Mouse (Mus musculus): ENCODE data around the gene Hmgn1. TPM values are rescaled to one million over a fixed set of nuclear protein-coding genes. Genes with fewer than 3 reads are reported as not detected.

Gene Hmgn1
- polyA plus RNA-seq, 1 experiment from 2014 or later = 487 TPM

GRCm38 (mm10) chr16:96083179-96083646 lies 44.3 kb downstream of the Hmgn1 start:
- H3K9ac ChIP-seq (ENCODE audit: low read depth, low read length) = peak overlapping the region; percentile 97
- no peaks in the 10 kb centered on the region for H3K9me3 ChIP-seq (ENCODE audit: control insufficient read depth, low read length)
- peak overlapping the region; percentile 96 for H3K27ac ChIP-seq (ENCODE audit: low read length)
- peaks cover 12% of the 10 kb centered on the region for H3K36me3 ChIP-seq (ENCODE audit: control insufficient read depth, insufficient read depth, low read length)
- peak; percentile 62 for ATAC-seq
- H3K4me1 ChIP-seq (ENCODE audit: control insufficient read depth, insufficient read depth, low read length) = peaks cover 19% of the 10 kb centered on the region
- H3K4me3 ChIP-seq (ENCODE audit: low read length) = peak overlapping the region; percentile 95
- WGBS = 8% methylated on average over 20 of the region's 20 CpGs
- H3K4me2 ChIP-seq (ENCODE audit: low read depth, low read length) = peak overlapping the region; percentile 76
- no peaks in the 10 kb centered on the region for H3K27me3 ChIP-seq (replicated peaks; ENCODE audit: control insufficient read depth, insufficient read depth, low read length)

- peaks cover 12% of the 10 kb centered on the region for H3K36me3 ChIP-seq (ENCODE audit: control insufficient read depth, insufficient read depth, low read length)
- H3K4me1 ChIP-seq (ENCODE audit: control insufficient read depth, insufficient read depth, low read length) = peaks cover 19% of the 10 kb centered on the region
- H3K9me3 ChIP-seq (ENCODE audit: control insufficient read depth, low read length) = no peaks in the 10 kb centered on the region
- H3K4me3 ChIP-seq (ENCODE audit: low read length) = peak within 1 kb of the TSS; percentile 95
- peak; percentile 79 for ATAC-seq
- H3K9ac ChIP-seq (ENCODE audit: low read depth, low read length) = peak within 1 kb of the TSS; percentile 97
- peak within 1 kb of the TSS; percentile 98 for H3K27ac ChIP-seq (ENCODE audit: low read length)
- WGBS = under 1% methylated on average over 75 of the region's 107 CpGs
- H3K27me3 ChIP-seq (replicated peaks; ENCODE audit: control insufficient read depth, insufficient read depth, low read length) = no peaks in the 10 kb centered on the region
- H3K4me2 ChIP-seq (ENCODE audit: low read depth, low read length) = peak within 1 kb of the TSS; percentile 76
These were observed 45.0 kb downstream of the Hmgn1 start, which contains the start of gene Brwd1 for GRCm38 (mm10) chr16:96082301-96083178. Brwd1 (minus strand) TSS chr16:96082526.

- Histone ChIP-seq H3K4me2 (ENCODE audit: low read depth, low read length) (peak overlapping the region; percentile 76), H3K27ac (ENCODE audit: low read length) (peak overlapping the region; percentile 98), H3K27me3 (replicated peaks; ENCODE audit: control insufficient read depth, insufficient read depth, low read length) (no peaks in the 10 kb centered on the region), H3K4me1 (ENCODE audit: control insufficient read depth, insufficient read depth, low read length) (peaks cover 19% of the 10 kb centered on the region), H3K36me3 (ENCODE audit: control insufficient read depth, insufficient read depth, low read length) (peaks cover 12% of the 10 kb centered on the region), H3K9me3 (ENCODE audit: control insufficient read depth, low read length) (no peaks in the 10 kb centered on the region), H3K9ac (ENCODE audit: low read depth, low read length) (peak overlapping the region; percentile 97), H3K4me3 (ENCODE audit: low read length) (peak overlapping the region; percentile 95)
- ATAC-seq = peak; percentile 34
- 1% methylated on average over 67 of the region's 68 CpGs for WGBS
These were observed 45.7 kb downstream of the Hmgn1 start for GRCm38 (mm10) chr16:96081742-96082241.

- under 1% methylated on average over 26 of the region's 28 CpGs for WGBS
- peaks cover 12% of the 10 kb centered on the region for H3K36me3 ChIP-seq (ENCODE audit: control insufficient read depth, insufficient read depth, low read length)
These were observed 46.2 kb downstream of the Hmgn1 start for GRCm38 (mm10) chr16:96081331-96081730.

GRCm38 (mm10) chr16:96080524-96080923 lies 47.0 kb downstream of the Hmgn1 start:
- ATAC-seq = no peak
- WGBS = 78% methylated on average over 7 of the region's 7 CpGs

More at GRCm38 (mm10) chr16:96081331-96081730, 46.2 kb downstream of the Hmgn1 start:
- peak overlapping the region; percentile 97 for H3K9ac ChIP-seq (ENCODE audit: low read depth, low read length)
- H3K4me2 ChIP-seq (ENCODE audit: low read depth, low read length) = peak overlapping the region; percentile 76
- no peaks in the 10 kb centered on the region for H3K27me3 ChIP-seq (replicated peaks; ENCODE audit: control insufficient read depth, insufficient read depth, low read length)
- ATAC-seq = peak; percentile 81
- H3K4me3 ChIP-seq (ENCODE audit: low read length) = peak overlapping the region; percentile 95
- H3K27ac ChIP-seq (ENCODE audit: low read length) = peak overlapping the region; percentile 98
- H3K9me3 ChIP-seq (ENCODE audit: control insufficient read depth, low read length) = no peaks in the 10 kb centered on the region
- peaks cover 19% of the 10 kb centered on the region for H3K4me1 ChIP-seq (ENCODE audit: control insufficient read depth, insufficient read depth, low read length)

More at GRCm38 (mm10) chr16:96080524-96080923, 47.0 kb downstream of the Hmgn1 start:
- Histone ChIP-seq H3K9ac (ENCODE audit: low read depth, low read length) (0 out of 2 replicates have a peak overlapping the region, but pooled peaks have one; percentile 61), H3K36me3 (ENCODE audit: control insufficient read depth, insufficient read depth, low read length) (peaks cover 12% of the 10 kb centered on the region), H3K4me3 (ENCODE audit: low read length) (peak overlapping the region; percentile 8; the same call in 1 of the 2 replicates), H3K27ac (ENCODE audit: low read length) (no peak overlapping the region), H3K4me1 (ENCODE audit: control insufficient read depth, insufficient read depth, low read length) (peaks cover 19% of the 10 kb centered on the region), H3K27me3 (replicated peaks; ENCODE audit: control insufficient read depth, insufficient read depth, low read length) (no peaks in the 10 kb centered on the region), H3K9me3 (ENCODE audit: control insufficient read depth, low read length) (no peaks in the 10 kb centered on the region), H3K4me2 (ENCODE audit: low read depth, low read length) (peak overlapping the region; percentile 76; the same call in 1 of the 2 replicates)

Other genes starting within 250 kb of the Hmgn1 start
- 70.8 and 76.0 TPM in 2 replicates for gene Psmg1, start 136.8 kb downstream of the Hmgn1 start, polyA plus RNA-seq (2015; fragmentation: Nextera tagmentation; extraction: Ambion mirVana)
- 47.0 and 51.6 TPM in 2 replicates for gene Brwd1, start 45.2 kb downstream of the Hmgn1 start, polyA plus RNA-seq (2015; fragmentation: Nextera tagmentation; extraction: Ambion mirVana)
- 46.9 and 53.2 TPM in 2 replicates for gene Wrb, start 17.7 kb upstream of the Hmgn1 start, polyA plus RNA-seq (2015; fragmentation: Nextera tagmentation; extraction: Ambion mirVana)
- 0.43 and 0.50 TPM in 2 replicates for gene Lca5l, start 64.5 kb upstream of the Hmgn1 start, polyA plus RNA-seq (2015; fragmentation: Nextera tagmentation; extraction: Ambion mirVana)
- gene Sh3bgr, start 72.7 kb upstream of the Hmgn1 start, polyA plus RNA-seq (2015; fragmentation: Nextera tagmentation; extraction: Ambion mirVana) = 31.6 and 33.1 TPM in 2 replicates
- 1.4 and 2.1 TPM in 2 replicates for gene B3galt5, start 108.1 kb upstream of the Hmgn1 start, polyA plus RNA-seq (2015; fragmentation: Nextera tagmentation; extraction: Ambion mirVana)